Mouse (Mus musculus): ENCODE results near the gene Col5a1.

DNA sequence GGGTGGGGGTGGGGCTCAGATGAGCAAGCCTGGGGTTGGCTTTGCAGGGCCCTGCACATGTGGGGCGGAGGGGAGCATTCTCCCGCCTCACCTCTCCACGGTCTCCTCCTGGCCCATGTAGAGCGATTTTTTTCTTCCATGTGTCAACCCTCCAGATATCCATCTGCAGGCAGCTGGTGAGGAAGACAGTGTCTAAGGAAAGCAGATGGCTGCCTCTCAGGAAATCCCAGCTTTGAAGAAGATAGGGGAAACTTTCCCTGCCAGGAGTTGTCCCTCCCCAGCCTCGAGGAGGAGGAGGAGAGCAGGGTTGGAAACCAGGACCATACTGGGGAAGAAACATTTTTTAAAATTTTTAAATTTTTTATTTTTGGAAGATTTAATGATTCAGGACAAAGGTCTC is 10.4 kb upstream of the Col5a1 start:
- no peak for TF ChIP-seq CTCF (IDR thresholded peaks at IDR 0.05; ENCODE audit: insufficient read depth, low read depth, low read length)
- TF ChIP-seq POLR2A (IDR thresholded peaks at IDR 0.05; ENCODE audit: insufficient read depth, low read depth, low read length), result no peak

Data from olfactory bulb, adult 2 months (tissue).